Mouse (Mus musculus): ENCODE data around the gene Ccp110. TPM values are rescaled to one million over a fixed set of nuclear protein-coding genes. Genes with fewer than 3 reads are reported as not detected.

The Ccp110 gene
- polyA plus RNA-seq (2015; fragmentation: Nextera tagmentation; extraction: Ambion mirVana) = 31.7 and 33.2 TPM in 2 replicates

- WGBS = under 1% methylated on average over 48 of the region's 48 CpGs
Observed at GRCm38 (mm10) chr7:118712228-118713173, at the start of gene Ccp110. Gene Ccp110 (plus strand): TSS chr7:118712552.

GRCm38 (mm10) chr7:118667773-118668172, 44.6 kb upstream of the Ccp110 start:
- Histone ChIP-seq H3K27ac (replicated peaks) (no peak overlapping the region), H3K4me2 (replicated peaks) (no peak overlapping the region), H3K36me3 (no peaks in the 10 kb centered on the region), H3K4me1 (no peaks in the 10 kb centered on the region), H3K4me3 (no peak overlapping the region), H3K27me3 (no peaks in the 10 kb centered on the region), H3K9ac (replicated peaks) (no peak overlapping the region), H3K9me3 (peaks cover 6% of the 10 kb centered on the region; the same call in 1 of the 2 replicates)
- 96% methylated on average over 2 of the region's 2 CpGs for WGBS
- ATAC-seq (replicated peaks) = no peak

More at GRCm38 (mm10) chr7:118712228-118713173, at the start of gene Ccp110:
- peak within 1 kb of the TSS; percentile 57 for H3K4me2 ChIP-seq (replicated peaks)
- peak within 1 kb of the TSS; percentile 75 for H3K9ac ChIP-seq (replicated peaks)
- peak; percentile 99 for ATAC-seq (replicated peaks)
- H3K4me3 ChIP-seq = peak within 1 kb of the TSS; percentile 80
- H3K9me3 ChIP-seq = no peaks in the 10 kb centered on the region
- no peaks in the 10 kb centered on the region for H3K27me3 ChIP-seq
- peak within 1 kb of the TSS; percentile 69 for H3K27ac ChIP-seq (replicated peaks)
- H3K36me3 ChIP-seq = peaks cover 9% of the 10 kb centered on the region
- peaks cover 12% of the 10 kb centered on the region for H3K4me1 ChIP-seq

- no peaks in the 10 kb centered on the region for H3K4me1 ChIP-seq
- no peak overlapping the region for H3K27ac ChIP-seq (replicated peaks)
- no peak overlapping the region for H3K4me2 ChIP-seq (replicated peaks)
- no peaks in the 10 kb centered on the region for H3K27me3 ChIP-seq
- H3K36me3 ChIP-seq = no peaks in the 10 kb centered on the region
- H3K9ac ChIP-seq (replicated peaks) = no peak overlapping the region
- no peak overlapping the region for H3K4me3 ChIP-seq
- H3K9me3 ChIP-seq = no peaks in the 10 kb centered on the region
- ATAC-seq (replicated peaks) = no peak
- 84% methylated on average over 4 of the region's 4 CpGs for WGBS
Observed at GRCm38 (mm10) chr7:118670142-118670541, 42.2 kb upstream of the Ccp110 start.

- Histone ChIP-seq H3K4me1 (no peaks in the 10 kb centered on the region), H3K9ac (replicated peaks) (no peak overlapping the region), H3K36me3 (no peaks in the 10 kb centered on the region), H3K27ac (replicated peaks) (no peak overlapping the region), H3K4me3 (no peak overlapping the region), H3K9me3 (no peaks in the 10 kb centered on the region), H3K27me3 (no peaks in the 10 kb centered on the region), H3K4me2 (replicated peaks) (no peak overlapping the region)
- 85% methylated on average over 4 of the region's 4 CpGs for WGBS
- ATAC-seq (replicated peaks) = no peak
Observed at GRCm38 (mm10) chr7:118676826-118677225, 35.5 kb upstream of the Ccp110 start.

GRCm38 (mm10) chr7:118688199-118688598, 24.2 kb upstream of the Ccp110 start:
- Histone ChIP-seq H3K27me3 (no peaks in the 10 kb centered on the region), H3K36me3 (peaks cover 55% of the 10 kb centered on the region), H3K9me3 (no peaks in the 10 kb centered on the region), H3K4me3 (no peak overlapping the region), H3K27ac (replicated peaks) (no peak overlapping the region), H3K9ac (replicated peaks) (no peak overlapping the region), H3K4me1 (peaks cover 2% of the 10 kb centered on the region; the same call in 1 of the 2 replicates), H3K4me2 (replicated peaks) (no peak overlapping the region)
- 13% methylated on average over 5 of the region's 5 CpGs for WGBS
- peak; percentile 59 for ATAC-seq (replicated peaks)

- Histone ChIP-seq H3K4me2 (replicated peaks) (no peak overlapping the region), H3K9ac (replicated peaks) (no peak overlapping the region), H3K9me3 (no peaks in the 10 kb centered on the region), H3K27ac (replicated peaks) (no peak overlapping the region), H3K36me3 (peaks cover 59% of the 10 kb centered on the region), H3K4me3 (no peak overlapping the region), H3K27me3 (no peaks in the 10 kb centered on the region), H3K4me1 (peaks cover 2% of the 10 kb centered on the region; the same call in 1 of the 2 replicates)
- no peak for ATAC-seq (replicated peaks)
- WGBS = 86% methylated on average over 7 of the region's 7 CpGs
Observed at GRCm38 (mm10) chr7:118689088-118689487, 23.3 kb upstream of the Ccp110 start.

GRCm38 (mm10) chr7:118691287-118691686, 21.1 kb upstream of the Ccp110 start:
- Histone ChIP-seq H3K4me2 (replicated peaks) (no peak overlapping the region), H3K9me3 (no peaks in the 10 kb centered on the region), H3K4me3 (no peak overlapping the region), H3K27me3 (no peaks in the 10 kb centered on the region), H3K36me3 (peaks cover 77% of the 10 kb centered on the region), H3K27ac (replicated peaks) (no peak overlapping the region), H3K4me1 (peaks cover 2% of the 10 kb centered on the region; the same call in 1 of the 2 replicates), H3K9ac (replicated peaks) (no peak overlapping the region)
- WGBS = 87% methylated on average over 2 of the region's 2 CpGs
- ATAC-seq (replicated peaks) = no peak

GRCm38 (mm10) chr7:118696146-118696545, 16.2 kb upstream of the Ccp110 start:
- H3K36me3 ChIP-seq = peaks cover 60% of the 10 kb centered on the region
- no peaks in the 10 kb centered on the region for H3K27me3 ChIP-seq

GRCm38 (mm10) chr7:118697168-118697567, 15.2 kb upstream of the Ccp110 start:
- Histone ChIP-seq H3K4me3 (no peak overlapping the region), H3K4me1 (no peaks in the 10 kb centered on the region; the same call in 1 of the 2 replicates), H3K9ac (replicated peaks) (no peak overlapping the region), H3K27me3 (no peaks in the 10 kb centered on the region), H3K4me2 (replicated peaks) (no peak overlapping the region), H3K36me3 (peaks cover 50% of the 10 kb centered on the region), H3K9me3 (no peaks in the 10 kb centered on the region), H3K27ac (replicated peaks) (no peak overlapping the region)
- no peak for ATAC-seq (replicated peaks)
- 85% methylated on average over 4 of the region's 4 CpGs for whole genome bisulfite sequencing

More at GRCm38 (mm10) chr7:118696146-118696545, 16.2 kb upstream of the Ccp110 start:
- Histone ChIP-seq H3K4me1 (no peaks in the 10 kb centered on the region; the same call in 1 of the 2 replicates), H3K27ac (replicated peaks) (no peak overlapping the region), H3K9ac (replicated peaks) (no peak overlapping the region), H3K4me3 (no peak overlapping the region), H3K9me3 (no peaks in the 10 kb centered on the region), H3K4me2 (replicated peaks) (no peak overlapping the region)
- WGBS = 97% methylated on average over 6 of the region's 6 CpGs
- ATAC-seq (replicated peaks) = no peak

- Histone ChIP-seq H3K4me3 (no peak overlapping the region), H3K36me3 (peaks cover 40% of the 10 kb centered on the region), H3K27me3 (no peaks in the 10 kb centered on the region), H3K9me3 (no peaks in the 10 kb centered on the region), H3K27ac (replicated peaks) (no peak overlapping the region), H3K4me1 (peaks cover 8% of the 10 kb centered on the region), H3K9ac (replicated peaks) (no peak overlapping the region), H3K4me2 (replicated peaks) (no peak overlapping the region)
- 95% methylated on average over 9 of the region's 9 CpGs for WGBS
- ATAC-seq (replicated peaks) = no peak
Observed at GRCm38 (mm10) chr7:118698882-118699281, 13.5 kb upstream of the Ccp110 start.

- H3K4me3 ChIP-seq = no peak overlapping the region
- WGBS = 87% methylated on average over 15 of the region's 15 CpGs
- peaks cover 25% of the 10 kb centered on the region for H3K4me1 ChIP-seq
- H3K9ac ChIP-seq (replicated peaks) = no peak overlapping the region
- 0 out of 2 replicates have a peak overlapping the region, but pooled peaks have one; percentile 1 for H3K4me2 ChIP-seq (replicated peaks)
- H3K27me3 ChIP-seq = no peaks in the 10 kb centered on the region
- no peak for ATAC-seq (replicated peaks)
- peaks cover 4% of the 10 kb centered on the region for H3K36me3 ChIP-seq
- no peaks in the 10 kb centered on the region for H3K9me3 ChIP-seq
- no peak overlapping the region for H3K27ac ChIP-seq (replicated peaks)
Observed at GRCm38 (mm10) chr7:118703144-118703561, 9.2 kb upstream of the Ccp110 start.
